ENCODE assay signal across 8 mouse cellular contexts in genomic region chr6:133960713-133961112, GRCm38 (mm10).
DNase-seq lines count a peak whose midpoint lies in the region; ATAC-seq lines count a peak whose summit lies in the region.

No protein-coding gene starts in this region.

- no peaks in the 10 kb centered on the region for H3K4me1 ChIP-seq in kidney, embryonic 15.5 days
- no peaks in the 10 kb centered on the region for H3K4me1 ChIP-seq in midbrain, embryonic 15.5 days

- ATAC-seq in kidney, embryonic 15.5 days (replicated peaks; ENCODE audit: low FRiP score) = no peak
- ATAC-seq in frontal cortex, adult (ENCODE audit: low TSS enrichment) = peak; percentile 88
- ATAC-seq in midbrain, embryonic 15.5 days (replicated peaks) = peak; percentile 78

- no peak overlapping the region for H3K4me2 ChIP-seq in kidney, embryonic 15.5 days
- no peak overlapping the region for H3K4me2 ChIP-seq in midbrain, embryonic 15.5 days

- no peaks in the 10 kb centered on the region for H3K9me3 ChIP-seq in kidney, embryonic 15.5 days (replicated peaks)
- H3K9me3 ChIP-seq in midbrain, embryonic 15.5 days = no peaks in the 10 kb centered on the region

- no peak overlapping the region for H3K27ac ChIP-seq in kidney, embryonic 15.5 days
- no peak overlapping the region for H3K27ac ChIP-seq in midbrain, embryonic 15.5 days

- H3K9ac ChIP-seq in kidney, embryonic 15.5 days = no peak overlapping the region
- no peak overlapping the region for H3K9ac ChIP-seq in midbrain, embryonic 15.5 days

- H3K36me3 ChIP-seq in kidney, embryonic 15.5 days = no peaks in the 10 kb centered on the region
- H3K36me3 ChIP-seq in midbrain, embryonic 15.5 days (replicated peaks) = no peaks in the 10 kb centered on the region

- peak; percentile 49 for DNase-seq in kidney, adult 11 months
- DNase-seq in c-Kit-positive CD71-positive TER-119-positive erythroid progenitor cells, embryonic 14.5 days (ENCODE audit: low spot score) = peak; percentile 56
- DNase-seq in hindlimb bud, embryonic 11.5 days (ENCODE audit: extremely low spot score, low read depth, low spot score) = peak; percentile 56
- peak; percentile 69 to 85 for DNase-seq in left cerebral cortex, adult 18-20 months (ENCODE audit: low spot score in 2 of 2)
- peak; percentile 33 to 63 for DNase-seq in spleen, postnatal 14 days (ENCODE audit: low spot score in 2 of 2)

- WGBS in kidney, embryonic 15.5 days = 26% methylated on average over 7 of the region's 7 CpGs
- WGBS in midbrain, embryonic 15.5 days = 31% methylated on average over 7 of the region's 7 CpGs

- no peaks in the 10 kb centered on the region for H3K27me3 ChIP-seq in kidney, embryonic 15.5 days
- no peaks in the 10 kb centered on the region for H3K27me3 ChIP-seq in midbrain, embryonic 15.5 days (replicated peaks)

- H3K4me3 ChIP-seq in kidney, embryonic 15.5 days (replicated peaks) = no peak overlapping the region
- H3K4me3 ChIP-seq in midbrain, embryonic 15.5 days = no peak overlapping the region
